ENCODE assay signal across 9 mouse cellular contexts in genomic region chr16:37682309-37682975, GRCm38 (mm10). TPM values are rescaled to one million over a fixed set of nuclear protein-coding genes. Genes with fewer than 3 reads are reported as not detected.
DNase-seq lines count a peak whose midpoint lies in the region; ATAC-seq and TF ChIP-seq lines count a peak whose summit lies in the region.
"Had no signal": no experiment of that assay in that cellular context is flagged by ENCODE, and none has a peak within 500 bp of the region (broad histone marks: within the 10 kb centered on the region; RNA-seq: fewer than 3 reads in every experiment).

No protein-coding gene starts in this region.

- 49% methylated on average over 7 of the region's 7 CpGs for WGBS in forebrain, embryonic 12.5 days
- 39% methylated on average over 7 of the region's 7 CpGs for WGBS in heart, embryonic 15.5 days
- 33% methylated on average over 7 of the region's 7 CpGs for WGBS in liver, postnatal 0 days (ENCODE audit: insufficient replicate concordance)
- WGBS in neural tube, embryonic 15.5 days = 24% methylated on average over 7 of the region's 7 CpGs
- 46% methylated on average over 7 of the region's 7 CpGs for WGBS in thymus, adult 2 months

- peak; percentile 55 for ATAC-seq in forebrain, embryonic 12.5 days (ENCODE audit: low FRiP score)
- ATAC-seq in heart, embryonic 15.5 days (replicated peaks; ENCODE audit: insufficient number of reproducible peaks, insufficient read depth, low FRiP score, low read depth) = 0 out of 2 replicates have a peak, but pooled peaks have one; percentile 34
- peak; percentile 66 for ATAC-seq in liver, postnatal 0 days
- peak; percentile 48; the same call in 1 of the 2 replicates for ATAC-seq in neural tube, embryonic 15.5 days (ENCODE audit: low FRiP score)

- H3K36me3 ChIP-seq in forebrain, embryonic 12.5 days (replicated peaks) = no peaks in the 10 kb centered on the region
- no peaks in the 10 kb centered on the region for H3K36me3 ChIP-seq in heart, embryonic 15.5 days
- no peaks in the 10 kb centered on the region for H3K36me3 ChIP-seq in liver, postnatal 0 days (replicated peaks; ENCODE audit: insufficient read depth, low read length)
- H3K36me3 ChIP-seq in neural tube, embryonic 15.5 days = no peaks in the 10 kb centered on the region
- no peaks in the 10 kb centered on the region for H3K36me3 ChIP-seq in thymus, adult 2 months (ENCODE audit: control insufficient read depth, insufficient read depth, low read length)
- H3K36me3 ChIP-seq: limb, embryonic 15.5 days had no signal

- H3K9ac ChIP-seq in forebrain, embryonic 12.5 days = no peak overlapping the region
- no peak overlapping the region for H3K9ac ChIP-seq in heart, embryonic 15.5 days
- no peak overlapping the region for H3K9ac ChIP-seq in liver, postnatal 0 days (replicated peaks)
- no peak overlapping the region for H3K9ac ChIP-seq in neural tube, embryonic 15.5 days (replicated peaks)
- H3K9ac ChIP-seq: limb, embryonic 15.5 days had no signal

- no peak for TF ChIP-seq EP300 in liver, postnatal 0 days (IDR thresholded peaks at IDR 0.05; ENCODE audit: low read depth)

- peak; percentile 76 for DNase-seq in ES-CJ7 (ENCODE audit: low read depth, low spot score)
- peak; percentile 57 for DNase-seq in c-Kit-positive CD71-positive TER-119-positive erythroid progenitor cells, embryonic 14.5 days (ENCODE audit: low spot score)
- peak; percentile 89 to 93 for DNase-seq in kidney, postnatal 25 days
- peak; percentile 79 for DNase-seq in liver, postnatal 0 days
- DNase-seq in thymus, adult 2 months = peak; percentile 64

- H3K9me3 ChIP-seq in forebrain, embryonic 12.5 days = no peaks in the 10 kb centered on the region
- H3K9me3 ChIP-seq in heart, embryonic 15.5 days (replicated peaks) = no peaks in the 10 kb centered on the region
- no peaks in the 10 kb centered on the region for H3K9me3 ChIP-seq in liver, postnatal 0 days (ENCODE audit: low read length)
- H3K9me3 ChIP-seq in neural tube, embryonic 15.5 days (replicated peaks) = no peaks in the 10 kb centered on the region
- H3K9me3 ChIP-seq: limb, embryonic 15.5 days had no signal

- TF ChIP-seq POLR2A in thymus, adult 2 months (IDR thresholded peaks at IDR 0.05; ENCODE audit: control insufficient read depth, extremely low read depth, insufficient read depth, low read length, poor library complexity) = no peak

- H3K4me1 ChIP-seq in forebrain, embryonic 12.5 days = peaks cover 46% of the 10 kb centered on the region
- H3K4me1 ChIP-seq in heart, embryonic 15.5 days (replicated peaks) = peaks cover 42% of the 10 kb centered on the region
- peaks cover 4% of the 10 kb centered on the region for H3K4me1 ChIP-seq in liver, postnatal 0 days (ENCODE audit: insufficient read depth)
- peaks cover 47% of the 10 kb centered on the region for H3K4me1 ChIP-seq in neural tube, embryonic 15.5 days
- H3K4me1 ChIP-seq in thymus, adult 2 months (replicated peaks; ENCODE audit: control insufficient read depth, insufficient read depth, low read length) = no peaks in the 10 kb centered on the region

- H3K4me3 ChIP-seq in forebrain, embryonic 12.5 days (replicated peaks) = no peak overlapping the region
- H3K4me3 ChIP-seq in heart, embryonic 15.5 days = peak overlapping the region; percentile 45; the same call in 1 of the 2 replicates
- no peak overlapping the region for H3K4me3 ChIP-seq in liver, postnatal 0 days (ENCODE audit: low read depth, low read length)
- H3K4me3 ChIP-seq in neural tube, embryonic 15.5 days (replicated peaks) = no peak overlapping the region
- no peak overlapping the region for H3K4me3 ChIP-seq in thymus, adult 2 months (ENCODE audit: control insufficient read depth, insufficient read depth, low read length)
- H3K4me3 ChIP-seq: limb, embryonic 15.5 days had no signal

- H3K4me2 ChIP-seq in forebrain, embryonic 12.5 days = no peak overlapping the region
- H3K4me2 ChIP-seq in heart, embryonic 15.5 days = peak overlapping the region; percentile 64
- H3K4me2 ChIP-seq in liver, postnatal 0 days (ENCODE audit: low read depth, low read length) = no peak overlapping the region
- H3K4me2 ChIP-seq in neural tube, embryonic 15.5 days = peak overlapping the region; percentile 69; the same call in 1 of the 2 replicates

- no peaks in the 10 kb centered on the region for H3K27me3 ChIP-seq in forebrain, embryonic 12.5 days
- H3K27me3 ChIP-seq in heart, embryonic 15.5 days = no peaks in the 10 kb centered on the region
- H3K27me3 ChIP-seq in liver, postnatal 0 days (ENCODE audit: insufficient read depth, low read length) = no peaks in the 10 kb centered on the region
- no peaks in the 10 kb centered on the region for H3K27me3 ChIP-seq in neural tube, embryonic 15.5 days (replicated peaks)
- no peaks in the 10 kb centered on the region; the same call in 1 of the 2 replicates for H3K27me3 ChIP-seq in thymus, adult 2 months (ENCODE audit: control insufficient read depth, insufficient read depth, low read length)
- H3K27me3 ChIP-seq: limb, embryonic 15.5 days had no signal

- TF ChIP-seq CTCF in liver, postnatal 0 days (IDR thresholded peaks at IDR 0.05; ENCODE audit: low read depth) = peak; percentile 78
- TF ChIP-seq CTCF in thymus, adult 2 months (IDR thresholded peaks at IDR 0.05; ENCODE audit: borderline replicate concordance, control insufficient read depth, extremely low read depth, insufficient read depth, low read length, poor library complexity) = no peak

- H3K27ac ChIP-seq in forebrain, embryonic 12.5 days = peak overlapping the region; percentile 84
- H3K27ac ChIP-seq in heart, embryonic 15.5 days = peak overlapping the region; percentile 68
- no peak overlapping the region for H3K27ac ChIP-seq in liver, postnatal 0 days (ENCODE audit: low read depth)
- H3K27ac ChIP-seq in neural tube, embryonic 15.5 days (replicated peaks) = peak overlapping the region; percentile 86
- no peak overlapping the region for H3K27ac ChIP-seq in thymus, adult 2 months (ENCODE audit: control insufficient read depth, insufficient read depth, low read length)

RNA-seq across cellular contexts. Expression of gene Ndufb4, which starts 28.2 kb away (rescaled TPM):
- polyA plus RNA-seq in forebrain, embryonic 12.5 days (2016; fragmentation: Nextera tagmentation; extraction: Ambion mirVana) = 77.0 and 79.2 TPM in 2 replicates
- 64.7 and 134 TPM in 2 replicates for polyA plus RNA-seq in heart, embryonic 15.5 days (2015; fragmentation: Nextera tagmentation; extraction: Ambion mirVana)
- 67.3 and 77.7 TPM in 2 replicates for polyA plus RNA-seq in liver, postnatal 0 days (2015; fragmentation: Nextera tagmentation; extraction: Ambion mirVana)
- 60.2 and 69.7 TPM in 2 replicates for polyA plus RNA-seq in neural tube, embryonic 15.5 days (2015; fragmentation: Nextera tagmentation; extraction: Ambion mirVana)
- polyA plus RNA-seq in thymus, adult 2 months (2012; rRNA removed) = 58.1 and 80.2 TPM in 2 replicates

Comparison
In these comparisons a context has a peak if more than half of its experiments do, and no peak if none do; other contexts are left out.
1. H3K27ac ChIP-seq: peak in forebrain, embryonic 12.5 days (single experiment), heart, embryonic 15.5 days (single experiment) and neural tube, embryonic 15.5 days (single experiment); none in liver, postnatal 0 days (single experiment) and thymus, adult 2 months (single experiment).
2. H3K4me2 ChIP-seq: peak in heart, embryonic 15.5 days (single experiment) and neural tube, embryonic 15.5 days (single experiment); none in forebrain, embryonic 12.5 days (single experiment) and liver, postnatal 0 days (single experiment).
3. Peak in every context shown above with its lines, with median percentiles within 50 percentile points of each other: DNase-seq and ATAC-seq.